Mouse (Mus musculus) liver, adult 10 weeks (tissue): ENCODE data around the gene Fbxo6. TPM values are rescaled to one million over a fixed set of nuclear protein-coding genes. Genes with fewer than 3 reads are reported as not detected.

Source experiments
- polyA plus RNA-seq: library from polyadenylated mRNA; stranded (reverse); fragments of 350-450 nt; fragmentation: Illumina TruSeq; extraction: RNeasy Lipid Tissue Mini Kit (QIAGEN cat#74804); gene quantifications from one replicate; pipeline ENCODE4 v1.2.3, GENCODE M21; 2014; ENCODE audit warnings: low read depth, low replicate concordance

The Fbxo6 gene
- 3.2 TPM for polyA plus RNA-seq

GRCm38 (mm10) chr4:148151267-148152168 is at the start of gene Fbxo6:
Fbxo6 (minus strand) TSS chr4:148152140.

GRCm38 (mm10) chr4:148160436-148161390 is 8.8 kb upstream of the Fbxo6 start, which contains the start of the genes Fbxo44 and Fbxo2:
Fbxo44 (minus strand) TSS chr4:148160482.
Fbxo2 (plus strand) TSS chr4:148160621.

GRCm38 (mm10) chr4:148130561-148131413 is 21.2 kb downstream of the Fbxo6 start, which contains the start of gene Draxin:
Draxin (minus strand) TSS chr4:148130698.

GRCm38 (mm10) chr4:148130133-148130532 is 21.8 kb downstream of the Fbxo6 start, which contains the start of gene Mad2l2:
Mad2l2 (plus strand) TSS chr4:148130384.

Other genes starting within 250 kb of the Fbxo6 start
- gene Mfn2, start 247.4 kb downstream of the Fbxo6 start, polyA plus RNA-seq, result 21.5 TPM
- gene Plod1, start 215.4 kb downstream of the Fbxo6 start, polyA plus RNA-seq, result 3.8 TPM
- gene 2510039O18Rik, start 211.2 kb downstream of the Fbxo6 start, polyA plus RNA-seq, result 3.3 TPM
- gene Nppb, start 166.4 kb downstream of the Fbxo6 start, polyA plus RNA-seq, result not detected
- not detected for gene Nppa, start 151.4 kb downstream of the Fbxo6 start, polyA plus RNA-seq
- gene Clcn6, start 113.3 kb downstream of the Fbxo6 start, polyA plus RNA-seq, result 1.1 TPM
- 2.1 TPM for gene Mthfr, start 113.1 kb downstream of the Fbxo6 start, polyA plus RNA-seq
- gene Agtrap, start 64.1 kb downstream of the Fbxo6 start, polyA plus RNA-seq, result 1.2 TPM
- gene Mad2l2, start 21.8 kb downstream of the Fbxo6 start, polyA plus RNA-seq, result 7.5 TPM
- gene Draxin, start 21.4 kb downstream of the Fbxo6 start, polyA plus RNA-seq, result not detected
- gene Fbxo44, start 8.3 kb upstream of the Fbxo6 start, polyA plus RNA-seq, result 0.56 TPM
- not detected for gene Fbxo2, start 8.5 kb upstream of the Fbxo6 start, polyA plus RNA-seq
- gene Disp3, start 135.8 kb upstream of the Fbxo6 start, polyA plus RNA-seq, result not detected